Mouse (Mus musculus): Measurements from ENCODE around the gene Ppm1l. TPM values are rescaled to one million over a fixed set of nuclear protein-coding genes. Genes with fewer than 3 reads are reported as not detected.

Gene Ppm1l
- polyA plus RNA-seq, 2 experiments: 7.1 to 12.2 TPM

DNA sequence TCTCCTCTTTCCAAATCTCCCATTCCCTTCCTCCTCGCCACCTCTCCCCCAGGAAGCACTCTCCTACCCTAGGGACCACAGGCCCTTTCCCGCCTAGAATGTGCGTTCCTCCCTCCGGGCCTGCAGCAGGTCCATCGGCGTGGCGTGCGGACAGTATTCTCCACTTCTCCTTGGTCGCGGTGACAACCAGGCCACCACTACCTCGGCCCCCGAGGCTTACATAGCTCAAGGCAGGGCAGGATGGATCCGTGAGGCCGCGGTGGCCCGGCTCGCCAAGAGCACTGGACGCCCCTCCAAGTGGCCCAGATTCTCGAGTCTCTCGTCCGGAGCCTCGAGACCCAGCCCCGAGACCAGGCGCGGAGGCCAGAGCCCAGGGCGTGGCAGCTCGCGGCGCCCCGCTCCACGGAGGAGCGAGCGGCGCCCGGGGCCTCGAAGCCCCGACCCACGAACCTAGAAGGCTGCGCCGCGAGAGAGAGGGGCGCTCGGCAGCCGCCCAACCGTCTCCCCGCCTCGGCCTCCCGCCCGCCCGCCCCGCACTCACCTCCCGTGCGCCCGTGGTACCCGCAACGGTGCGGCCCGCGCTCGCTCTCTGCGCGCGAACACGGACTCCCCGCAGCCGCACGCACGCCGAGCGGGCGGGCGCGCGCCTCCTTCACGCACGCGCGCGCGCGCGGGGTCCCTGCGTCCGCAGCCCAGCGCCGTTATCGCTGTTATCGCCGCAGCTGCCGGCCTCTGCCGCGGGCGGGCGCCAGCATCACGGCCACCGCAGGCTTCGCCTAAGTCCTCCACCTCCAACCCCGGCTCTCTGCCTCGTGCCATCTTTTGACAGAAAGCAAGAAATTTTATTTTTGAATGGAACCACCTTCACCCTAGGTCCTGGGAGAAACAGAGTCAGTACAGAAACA, 281.9 kb downstream of the Ppm1l start, which contains the start of gene B3galnt1:
B3galnt1 (minus strand) TSS at position 700 of the 905 bp plus-strand sequence.
- Histone ChIP-seq H3K4me1 (ENCODE audit: control insufficient read depth, insufficient read depth, low read length) (0 out of 2 replicates have a peak, but pooled peaks cover 2% of the 10 kb centered on the region), H3K4me2 (replicated peaks; ENCODE audit: low read depth, low read length, severe bottlenecking) (peak within 1 kb of the TSS; percentile 73), H3K9ac (ENCODE audit: low read depth, low read length, severe bottlenecking) (peak within 1 kb of the TSS; percentile 91), H3K4me3 (replicated peaks; ENCODE audit: low read length) (peak within 1 kb of the TSS; percentile 76), H3K9me3 (ENCODE audit: control insufficient read depth, low read length) (no peaks in the 10 kb centered on the region), H3K27ac (replicated peaks; ENCODE audit: low read depth, low read length) (peak within 1 kb of the TSS; percentile 70), H3K36me3 (ENCODE audit: control insufficient read depth, insufficient read depth, low read length) (no peaks in the 10 kb centered on the region), H3K27me3 (ENCODE audit: control insufficient read depth, insufficient read depth, low read length) (no peaks in the 10 kb centered on the region)
- DNase-seq (ENCODE audit: low spot score) (peak; percentile 59), ATAC-seq (ENCODE audit: low FRiP score, low read depth) (peak; percentile 84)
- WGBS: under 1% methylated on average over 76 of the region's 99 CpGs
- TF ChIP-seq POLR2A (IDR thresholded peaks at IDR 0.05; ENCODE audit: borderline replicate concordance, extremely low read depth, insufficient read depth, insufficient read length): no peak

- no peak for TF ChIP-seq POLR2A (IDR thresholded peaks at IDR 0.05; ENCODE audit: borderline replicate concordance, extremely low read depth, insufficient read depth, insufficient read length)
- Histone ChIP-seq H3K27me3 (ENCODE audit: control insufficient read depth, insufficient read depth, low read length) (no peaks in the 10 kb centered on the region), H3K4me3 (replicated peaks; ENCODE audit: low read length) (peak overlapping the region; percentile 76), H3K9me3 (ENCODE audit: control insufficient read depth, low read length) (no peaks in the 10 kb centered on the region), H3K4me2 (replicated peaks; ENCODE audit: low read depth, low read length, severe bottlenecking) (peak overlapping the region; percentile 73), H3K36me3 (ENCODE audit: control insufficient read depth, insufficient read depth, low read length) (no peaks in the 10 kb centered on the region), H3K9ac (ENCODE audit: low read depth, low read length, severe bottlenecking) (peak overlapping the region; percentile 91), H3K4me1 (ENCODE audit: control insufficient read depth, insufficient read depth, low read length) (0 out of 2 replicates have a peak, but pooled peaks cover 2% of the 10 kb centered on the region), H3K27ac (replicated peaks; ENCODE audit: low read depth, low read length) (no peak overlapping the region)
- ATAC-seq (ENCODE audit: low FRiP score, low read depth) (peak; percentile 24; the same call in 1 of the 2 replicates), DNase-seq (ENCODE audit: low spot score) (no peak)
- WGBS: 7% methylated on average over 5 of the region's 5 CpGs
Measured at GRCm38 (mm10) chr3:69599166-69599500, 282.5 kb downstream of the Ppm1l start.

DNA sequence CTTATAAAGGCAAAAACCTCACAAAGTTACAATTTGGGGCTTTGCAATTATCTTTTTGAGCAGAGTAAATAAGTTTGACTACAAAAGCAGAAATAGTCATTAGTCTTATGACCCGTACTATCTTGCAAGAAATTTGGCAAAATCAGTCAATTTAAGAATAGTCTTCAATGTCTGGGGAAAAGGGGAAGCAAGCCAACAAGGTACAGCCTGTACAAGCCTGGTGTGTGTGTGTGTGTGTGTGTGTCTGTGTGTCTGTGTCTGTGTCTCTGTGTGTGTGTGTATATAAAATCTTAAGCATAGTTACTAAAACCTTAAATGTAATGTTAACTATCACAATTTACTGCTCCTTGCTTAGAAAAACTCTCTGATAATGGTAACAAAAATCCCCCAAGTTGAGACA, 290.3 kb downstream of the Ppm1l start:
- no peak for TF ChIP-seq POLR2A (IDR thresholded peaks at IDR 0.05; ENCODE audit: borderline replicate concordance, extremely low read depth, insufficient read depth, insufficient read length)
- H3K27me3 ChIP-seq (ENCODE audit: control insufficient read depth, insufficient read depth, low read length): no peaks in the 10 kb centered on the region
- H3K4me3 ChIP-seq (replicated peaks; ENCODE audit: low read length): no peak overlapping the region
- H3K4me2 ChIP-seq (replicated peaks; ENCODE audit: low read depth, low read length, severe bottlenecking): no peak overlapping the region
- 83% methylated on average over 1 of the region's 1 CpGs for WGBS
- DNase-seq (ENCODE audit: low spot score) (no peak), ATAC-seq (ENCODE audit: low FRiP score, low read depth) (no peak)
- no peak overlapping the region for H3K27ac ChIP-seq (replicated peaks; ENCODE audit: low read depth, low read length)
- H3K9ac ChIP-seq (ENCODE audit: low read depth, low read length, severe bottlenecking): no peak overlapping the region
- no peaks in the 10 kb centered on the region for H3K36me3 ChIP-seq (ENCODE audit: control insufficient read depth, insufficient read depth, low read length)
- H3K9me3 ChIP-seq (ENCODE audit: control insufficient read depth, low read length): no peaks in the 10 kb centered on the region
- H3K4me1 ChIP-seq (ENCODE audit: control insufficient read depth, insufficient read depth, low read length): no peaks in the 10 kb centered on the region

DNA sequence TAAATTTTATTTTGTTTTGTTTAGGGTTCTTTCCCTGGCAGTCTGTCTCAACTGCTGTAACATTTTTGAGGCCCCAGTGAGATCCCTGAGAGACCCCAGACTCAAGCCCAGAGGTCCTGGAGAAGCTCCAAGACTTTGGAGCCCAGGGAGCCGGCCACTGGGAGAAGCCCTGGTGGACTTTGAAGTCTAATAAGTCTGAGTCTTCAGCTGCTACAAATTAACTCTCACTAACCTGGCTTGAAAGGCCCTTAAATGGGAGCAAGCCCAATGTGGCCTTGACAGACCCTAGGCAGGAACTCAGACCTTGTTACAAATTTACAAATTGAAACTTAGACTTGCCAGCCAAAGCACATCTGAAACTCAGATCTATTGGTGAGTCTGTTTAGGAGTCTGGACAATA, 290.8 kb downstream of the Ppm1l start:
- Histone ChIP-seq H3K9me3 (ENCODE audit: control insufficient read depth, low read length) (no peaks in the 10 kb centered on the region), H3K27me3 (ENCODE audit: control insufficient read depth, insufficient read depth, low read length) (no peaks in the 10 kb centered on the region), H3K9ac (ENCODE audit: low read depth, low read length, severe bottlenecking) (no peak overlapping the region), H3K4me3 (replicated peaks; ENCODE audit: low read length) (no peak overlapping the region), H3K36me3 (ENCODE audit: control insufficient read depth, insufficient read depth, low read length) (no peaks in the 10 kb centered on the region), H3K4me2 (replicated peaks; ENCODE audit: low read depth, low read length, severe bottlenecking) (no peak overlapping the region), H3K27ac (replicated peaks; ENCODE audit: low read depth, low read length) (no peak overlapping the region), H3K4me1 (ENCODE audit: control insufficient read depth, insufficient read depth, low read length) (no peaks in the 10 kb centered on the region)
- 12% methylated on average over 1 of the region's 1 CpGs for WGBS
- ATAC-seq (ENCODE audit: low FRiP score, low read depth): no peak
- no peak for TF ChIP-seq POLR2A (IDR thresholded peaks at IDR 0.05; ENCODE audit: borderline replicate concordance, extremely low read depth, insufficient read depth, insufficient read length)
- no peak for DNase-seq (ENCODE audit: low spot score)

- TF ChIP-seq POLR2A (IDR thresholded peaks at IDR 0.05; ENCODE audit: borderline replicate concordance, extremely low read depth, insufficient read depth, insufficient read length): no peak
- Histone ChIP-seq H3K27me3 (ENCODE audit: control insufficient read depth, insufficient read depth, low read length) (no peaks in the 10 kb centered on the region), H3K9me3 (ENCODE audit: control insufficient read depth, low read length) (no peaks in the 10 kb centered on the region), H3K36me3 (ENCODE audit: control insufficient read depth, insufficient read depth, low read length) (no peaks in the 10 kb centered on the region), H3K27ac (replicated peaks; ENCODE audit: low read depth, low read length) (no peak overlapping the region), H3K4me3 (replicated peaks; ENCODE audit: low read length) (no peak overlapping the region), H3K4me2 (replicated peaks; ENCODE audit: low read depth, low read length, severe bottlenecking) (no peak overlapping the region), H3K9ac (ENCODE audit: low read depth, low read length, severe bottlenecking) (no peak overlapping the region), H3K4me1 (ENCODE audit: control insufficient read depth, insufficient read depth, low read length) (no peaks in the 10 kb centered on the region)
- WGBS: 79% methylated on average over 5 of the region's 5 CpGs
- ATAC-seq (ENCODE audit: low FRiP score, low read depth) (no peak), DNase-seq (ENCODE audit: low spot score) (no peak)
Measured at GRCm38 (mm10) chr3:69607909-69608308, 291.2 kb downstream of the Ppm1l start.

Other genes starting within 250 kb of the Ppm1l start
- gene Kpna4, start 189.7 kb upstream of the Ppm1l start, polyA plus RNA-seq (2012; rRNA removed): 21.2 and 25.6 TPM in 2 replicates
- 34.3 and 37.5 TPM in 2 replicates for gene Kpna4, start 189.7 kb upstream of the Ppm1l start, polyA plus RNA-seq (2014; fragmentation: Nextera tagmentation; extraction: Ambion mirVana)
- not detected in 2 replicates for gene Arl14, start 94.4 kb upstream of the Ppm1l start, polyA plus RNA-seq (2012; rRNA removed)
- gene Arl14, start 94.4 kb upstream of the Ppm1l start, polyA plus RNA-seq (2014; fragmentation: Nextera tagmentation; extraction: Ambion mirVana): not detected in 2 replicates

All from limb, embryonic 14.5 days (tissue).